Mouse (Mus musculus): ENCODE data around the gene Il1f10.
A peak's percentile ranks its signal among the peaks of the same experiment; 100 is the strongest.

The Il1f10 gene

DNA sequence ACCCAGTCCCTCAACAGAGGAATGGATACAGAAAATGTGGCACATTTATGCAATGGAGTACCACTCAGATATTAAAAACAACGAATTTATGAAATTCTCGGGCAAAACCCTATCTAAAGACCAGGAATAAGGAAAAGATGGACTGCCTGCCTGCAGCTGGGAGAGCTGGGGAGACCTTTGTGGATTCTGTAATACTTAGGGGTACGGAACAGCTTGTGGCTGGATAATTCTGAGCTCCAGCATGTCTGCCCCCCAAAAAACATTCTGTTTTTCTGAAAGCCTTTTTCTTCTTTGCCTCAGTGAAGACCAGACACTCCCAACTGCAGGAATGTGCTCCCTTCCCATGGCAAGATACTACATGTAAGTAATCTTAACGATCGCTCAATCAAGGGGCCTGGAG, at the start of gene Il1f10:
TSS of gene Il1f10 (plus strand) at position 301 of the 400 bp plus-strand sequence.
- DNase-seq (ENCODE audit: low spot score in 2 of 2), result no peak

DNA sequence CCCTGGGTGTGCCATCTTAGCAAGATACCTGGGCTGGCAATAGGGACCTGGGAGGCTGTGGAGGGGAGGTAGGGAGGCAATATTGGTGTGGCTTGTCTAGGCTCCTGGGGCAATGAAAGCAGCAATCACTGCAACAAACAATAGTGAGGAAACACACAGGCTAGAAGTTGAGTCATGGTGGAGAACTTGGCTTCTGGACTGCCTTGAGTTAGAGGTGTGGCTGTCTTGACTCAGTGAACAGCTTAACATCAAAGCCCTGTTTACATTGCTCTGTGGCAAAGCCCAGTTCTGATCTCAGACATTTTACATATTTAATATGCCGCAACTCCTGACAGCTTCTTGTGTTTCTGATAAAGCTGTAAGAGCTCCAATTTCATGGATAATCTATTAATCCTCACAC, 23.5 kb upstream of the Il1f10 start:
- DNase-seq (ENCODE audit: low spot score in 2 of 2), result no peak

DNA sequence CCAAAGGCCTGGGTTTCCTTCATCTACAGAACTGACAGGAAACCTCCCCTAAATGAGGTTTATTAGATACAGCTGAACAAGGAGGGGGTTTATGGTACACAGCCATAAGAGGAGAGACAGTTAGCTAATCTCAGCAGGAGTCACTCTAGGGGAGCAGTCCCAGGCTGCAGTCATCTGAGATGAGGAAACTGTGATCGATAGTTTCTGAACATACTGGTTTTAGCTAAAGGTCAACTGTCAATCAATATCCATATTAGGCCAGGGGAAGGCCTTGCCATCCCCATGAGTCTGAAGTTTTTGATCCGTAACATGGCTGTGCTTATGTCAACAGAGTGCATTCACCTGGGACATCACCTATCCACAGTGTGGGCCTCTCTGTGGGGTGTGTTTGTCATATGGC, 17.4 kb upstream of the Il1f10 start:
- no peak for DNase-seq (ENCODE audit: low spot score in 2 of 2)

DNA sequence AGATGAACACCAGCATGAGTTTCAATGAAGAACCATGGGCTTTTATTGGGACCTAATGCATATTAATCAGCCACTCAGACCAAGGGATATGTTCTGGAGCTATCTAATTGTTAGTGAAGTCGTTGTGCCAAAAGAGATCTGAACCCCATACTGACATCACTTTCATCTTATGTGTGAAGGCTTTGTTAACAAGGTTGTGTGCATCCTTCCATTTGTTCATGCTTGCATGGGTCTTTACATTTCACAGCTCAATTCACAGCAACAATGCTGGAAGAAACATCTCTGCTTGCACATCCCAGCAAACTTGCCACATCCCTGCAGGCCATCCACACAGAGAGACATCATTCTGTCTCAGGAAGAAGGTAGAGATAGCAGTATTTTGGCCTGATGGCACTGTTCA, 15.8 kb upstream of the Il1f10 start:
- no peak for DNase-seq (ENCODE audit: low spot score in 2 of 2)

DNA sequence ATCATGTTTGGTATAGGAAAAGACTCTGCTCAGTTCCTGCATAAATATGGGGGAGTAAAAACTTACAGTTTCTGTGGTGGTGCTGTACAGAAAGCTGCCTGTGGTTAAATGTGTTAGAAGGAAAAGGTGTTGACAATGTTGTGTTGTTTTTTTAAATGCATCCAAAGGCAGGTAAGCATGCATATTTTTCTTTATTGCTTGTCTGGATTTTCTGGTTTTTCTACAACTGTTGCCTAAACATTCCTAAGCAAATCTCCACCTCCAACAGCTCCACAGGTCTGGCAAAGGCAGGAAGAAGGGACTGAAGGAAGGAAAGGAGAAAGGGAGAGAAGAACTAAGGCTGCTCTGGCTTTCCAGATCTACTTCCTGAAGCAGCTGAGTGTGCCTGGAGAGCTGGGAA, 14.3 kb upstream of the Il1f10 start, which contains the start of gene Il1f5:
TSS of gene Il1f5 (plus strand) at position 301 of the 400 bp plus-strand sequence.
- no peak for DNase-seq (ENCODE audit: low spot score in 2 of 2)

DNA sequence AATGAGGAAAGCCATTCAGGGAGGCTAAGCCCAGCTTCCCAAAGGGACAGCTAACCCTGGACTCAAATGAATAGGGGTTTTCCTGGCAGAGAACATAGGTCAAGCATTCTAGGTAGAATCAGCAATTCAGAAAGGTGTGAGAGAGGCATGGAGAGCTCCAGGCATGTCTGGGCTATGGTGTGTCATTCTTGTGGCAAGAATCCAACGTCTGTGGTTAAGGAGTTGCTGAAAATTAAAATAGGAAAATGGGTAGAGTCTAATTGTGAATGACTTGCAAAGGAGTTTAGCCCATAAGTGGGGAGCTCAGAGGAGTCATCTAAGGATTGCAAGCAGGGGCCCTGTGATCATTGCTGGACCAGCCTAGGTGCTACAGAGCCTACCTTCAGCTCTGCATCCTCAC, 3.6 kb downstream of the Il1f10 start:
- no peak for DNase-seq (ENCODE audit: low spot score in 2 of 2)

DNA sequence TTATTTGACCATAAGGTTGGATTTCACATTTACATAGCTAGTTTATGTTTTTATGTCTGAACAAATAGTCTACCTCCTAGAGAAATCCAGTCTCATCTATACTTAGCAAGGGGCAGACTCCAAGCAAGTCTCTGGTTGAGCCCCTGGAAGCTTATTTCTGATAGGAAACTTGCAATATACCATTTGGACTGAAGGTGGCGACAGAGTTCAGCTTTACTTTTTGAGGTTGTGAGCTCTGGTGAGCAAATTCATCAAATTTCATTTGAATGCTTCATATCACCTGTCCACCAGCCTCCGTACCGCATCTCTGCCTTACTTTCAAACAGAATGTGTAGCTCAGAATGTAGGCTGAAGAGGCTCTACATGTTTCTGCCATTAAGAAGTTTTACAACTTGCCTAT, 5.8 kb downstream of the Il1f10 start:
- DNase-seq (ENCODE audit: low spot score in 2 of 2), result peak in 1 of 2 experiments; percentile 19

DNA sequence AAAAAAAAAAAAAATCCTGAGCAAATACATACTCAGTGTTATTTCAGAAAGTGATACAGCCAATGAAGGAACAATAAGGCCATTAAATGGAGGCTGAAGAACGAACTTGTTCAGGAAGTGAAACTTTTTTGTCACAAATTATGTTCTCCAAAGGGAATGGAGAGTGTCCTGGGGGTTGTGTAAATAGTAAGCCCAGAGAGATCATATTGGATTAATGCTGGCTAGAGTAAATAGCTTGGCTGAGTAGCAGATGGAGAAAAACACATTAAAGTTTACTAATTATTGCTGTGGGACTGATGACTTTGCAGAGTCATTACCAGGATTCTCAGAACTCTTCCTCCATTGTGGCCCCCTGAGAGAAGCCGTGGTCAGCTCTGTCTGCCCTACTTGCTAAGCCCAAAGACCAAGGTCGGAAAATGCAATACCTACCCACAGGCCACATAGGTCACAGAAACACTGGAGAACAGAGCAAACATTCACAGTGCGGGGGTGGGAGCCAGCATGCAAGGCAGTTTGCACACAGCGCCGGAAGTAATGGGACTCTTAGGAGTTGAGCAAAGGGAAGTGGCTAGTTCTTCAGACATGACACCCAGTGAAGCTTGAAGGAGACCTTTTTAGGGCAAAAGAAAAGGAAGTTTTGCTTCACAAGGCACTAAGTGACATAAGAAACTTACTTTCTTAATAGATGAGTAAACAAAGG, 20.5 kb downstream of the Il1f10 start:
- DNase-seq (ENCODE audit: low spot score in 2 of 2), result no peak

DNA sequence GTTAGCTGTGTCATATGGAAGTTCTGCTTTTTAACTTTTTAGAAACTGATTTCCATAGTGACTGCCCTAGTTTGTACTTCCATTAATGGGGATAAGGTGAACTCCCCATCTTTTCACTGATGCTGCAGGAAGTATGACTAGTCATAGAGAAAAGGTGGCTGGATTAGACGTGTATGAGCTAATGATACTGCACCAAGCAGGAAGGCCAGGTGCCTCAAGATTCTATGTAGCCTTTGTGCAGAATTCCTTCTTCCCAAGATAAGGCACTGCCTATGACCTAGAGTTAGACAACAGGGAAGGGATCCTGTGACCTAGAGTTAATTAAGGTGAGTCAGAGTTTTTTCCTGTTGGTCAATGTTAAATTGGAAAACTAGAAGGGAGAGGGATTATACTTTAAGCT, 25.9 kb downstream of the Il1f10 start:
- DNase-seq (ENCODE audit: low spot score in 2 of 2), result no peak

DNA sequence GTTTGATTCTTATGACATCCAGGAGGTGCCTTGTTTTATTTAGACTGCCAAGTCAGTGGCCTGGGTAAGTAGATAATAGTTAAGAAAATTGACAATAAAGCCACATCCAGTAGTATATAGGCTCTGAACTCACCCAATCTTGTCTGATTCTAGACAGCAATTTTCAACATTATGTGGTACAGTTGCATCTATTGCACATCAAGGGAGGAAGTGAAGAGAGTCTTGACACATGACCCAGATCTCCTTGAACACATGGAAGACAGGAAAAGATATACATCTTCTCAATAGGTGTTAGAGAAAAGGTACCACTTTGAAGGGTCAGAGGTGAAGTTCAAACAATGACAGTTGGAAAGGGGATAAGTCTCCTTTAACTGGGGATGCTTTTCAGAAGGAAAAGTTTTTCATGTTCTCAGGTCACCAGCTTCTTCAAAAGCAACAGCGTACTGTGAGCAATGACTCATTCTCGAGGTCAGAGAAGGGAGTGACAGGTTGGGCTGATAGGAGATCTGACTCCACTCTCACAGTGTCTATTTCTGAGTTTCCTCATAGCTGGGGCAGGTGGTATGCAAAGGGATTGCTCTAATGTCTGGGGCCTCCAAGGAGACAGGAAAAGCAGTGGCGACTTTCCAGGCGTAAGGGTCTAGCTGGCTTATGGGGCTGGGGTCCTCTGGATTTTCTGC, 27.1 kb downstream of the Il1f10 start:
- DNase-seq (ENCODE audit: low spot score in 2 of 2), result no peak

DNA sequence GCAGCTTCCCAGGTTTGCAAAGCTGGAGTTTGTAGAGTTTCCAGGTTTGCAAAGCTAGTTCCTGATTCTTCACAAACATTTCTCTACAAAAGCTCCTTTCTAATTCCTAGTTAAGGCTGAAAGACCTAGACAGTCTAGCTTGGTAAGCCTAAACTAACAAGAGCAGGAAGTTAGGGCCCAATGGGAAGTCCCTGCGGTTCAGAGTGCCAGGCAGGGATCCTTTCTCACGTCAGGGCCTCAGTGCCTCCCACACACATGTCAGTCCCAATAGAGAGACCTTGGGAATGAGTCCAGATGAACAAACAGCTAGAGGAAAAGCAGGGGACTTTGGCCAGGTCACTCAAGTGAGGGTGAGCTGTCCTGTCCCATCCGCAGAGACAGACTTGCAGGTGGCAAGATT, 44.3 kb downstream of the Il1f10 start:
- DNase-seq (ENCODE audit: low spot score in 2 of 2), result no peak

DNA sequence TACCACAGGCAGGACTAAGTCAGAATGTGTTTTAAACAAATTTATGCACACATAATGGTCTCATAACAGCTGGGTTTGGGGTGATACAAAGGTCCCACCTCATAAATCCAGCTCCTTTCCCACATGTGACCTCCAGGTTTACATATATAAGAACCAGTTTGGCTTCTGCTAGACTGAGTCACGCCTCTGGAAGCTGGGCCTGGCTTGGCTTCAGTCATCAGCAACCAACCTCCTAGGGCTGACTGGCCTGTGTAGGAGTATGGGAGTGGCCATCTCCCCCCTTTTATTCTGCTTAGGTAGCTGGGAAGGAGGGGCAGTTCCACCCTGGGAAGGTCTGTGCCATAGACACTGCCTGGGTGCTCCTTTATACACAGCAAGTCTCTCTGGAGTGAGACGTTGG, 45.5 kb downstream of the Il1f10 start, which contains the start of gene Il1rn:
TSS of gene Il1rn (plus strand) at position 309 of the 400 bp plus-strand sequence.
- no peak for DNase-seq (ENCODE audit: low spot score in 2 of 2)

DNA sequence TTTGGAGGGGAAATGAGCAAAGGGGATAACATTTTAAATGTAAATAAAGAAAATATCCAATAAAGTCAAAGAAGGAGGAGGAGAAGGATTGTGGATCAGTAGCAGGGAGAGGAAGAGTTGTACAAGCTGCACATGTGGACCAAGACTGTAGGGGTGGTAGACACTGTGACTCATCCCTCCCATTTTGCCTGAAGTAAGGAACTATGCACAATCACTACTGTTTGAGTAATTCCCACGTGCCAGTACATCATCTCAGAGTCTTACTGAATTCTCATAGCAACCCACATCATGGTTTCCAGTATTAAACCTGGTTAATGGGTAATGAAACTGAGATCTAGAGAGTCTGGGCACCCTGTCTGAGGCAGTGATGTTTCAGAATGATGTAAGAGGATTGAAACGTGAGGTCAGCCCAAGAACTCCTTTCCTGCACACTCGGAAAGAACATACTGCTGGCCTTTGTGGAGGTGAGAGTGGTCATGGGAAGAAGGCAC, 50.4 kb downstream of the Il1f10 start:
- DNase-seq (ENCODE audit: low spot score in 2 of 2), result no peak

All from frontal cortex, postnatal 14 days (tissue).